Mouse (Mus musculus): ENCODE data around the gene Tbc1d10a.

- TF ChIP-seq CTCF (conservative IDR thresholded peaks at IDR 0.05; ENCODE audit: low read length) (no peak), NANOG (IDR thresholded peaks at IDR 0.05; ENCODE audit: borderline replicate concordance, low read length) (no peak), POU5F1 (IDR thresholded peaks at IDR 0.05; ENCODE audit: borderline replicate concordance, low read length) (no peak)
Observed at GRCm38 (mm10) chr11:4238167-4238566, 51.6 kb downstream of the Tbc1d10a start.
